Mouse (Mus musculus) neutrophil, adult 5-6 weeks (primary cell): Measurements from ENCODE around the gene Kitl. TPM values are rescaled to one million over a fixed set of nuclear protein-coding genes. Genes with fewer than 3 reads are reported as not detected.

Source experiments
- ATAC-seq: fragments of 151-379, 151-347 bp; 2 replicates; pipeline ENCODE4 v1.8.0; 2017; ENCODE audit warnings: mild to moderate bottlenecking, moderate TSS enrichment; ENCODE audit not compliant: insufficient number of reproducible peaks, poor library complexity, low FRiP score, severe bottlenecking; ENCODE audit errors: extremely low read depth
- total RNA-seq: library from RNA; stranded (forward); fragments of 200-1000 nt; gene quantifications from 2 replicates; pipeline ENCODE4 v1.2.3, GENCODE M21; 2017

Gene Kitl
- total RNA-seq, 1 experiment from 2014 or later: not detected

- ATAC-seq: no peak
Observed at GRCm38 (mm10) chr10:100065529-100066301, 50.3 kb downstream of the Kitl start.

- ATAC-seq: no peak
Observed at GRCm38 (mm10) chr10:100066374-100066773, 50.9 kb downstream of the Kitl start.

- no peak for ATAC-seq
Observed at GRCm38 (mm10) chr10:100072641-100073040, 57.2 kb downstream of the Kitl start.

GRCm38 (mm10) chr10:100073092-100073491, 57.7 kb downstream of the Kitl start:
- ATAC-seq: no peak

DNA sequence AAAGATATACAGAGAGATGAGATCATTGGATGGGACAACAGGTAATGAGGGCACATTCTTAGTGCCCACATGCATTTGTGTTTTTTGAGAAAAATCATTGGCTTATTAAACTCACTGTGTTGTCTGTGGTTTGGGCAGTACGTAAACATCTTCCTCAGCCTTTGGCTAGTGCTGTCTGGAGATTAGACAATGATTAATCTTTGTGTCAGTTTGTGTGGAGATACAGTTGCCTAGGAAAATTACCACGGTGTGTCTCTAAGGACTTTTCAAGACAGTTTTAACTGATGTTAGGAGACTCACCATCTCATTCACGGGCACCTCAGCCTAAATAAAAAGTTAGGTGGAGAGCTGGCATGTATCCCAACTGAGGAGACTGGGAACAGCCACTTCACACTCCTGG, 85.7 kb downstream of the Kitl start:
- no peak for ATAC-seq

GRCm38 (mm10) chr10:100111209-100111608, 95.8 kb downstream of the Kitl start:
- no peak for ATAC-seq

DNA sequence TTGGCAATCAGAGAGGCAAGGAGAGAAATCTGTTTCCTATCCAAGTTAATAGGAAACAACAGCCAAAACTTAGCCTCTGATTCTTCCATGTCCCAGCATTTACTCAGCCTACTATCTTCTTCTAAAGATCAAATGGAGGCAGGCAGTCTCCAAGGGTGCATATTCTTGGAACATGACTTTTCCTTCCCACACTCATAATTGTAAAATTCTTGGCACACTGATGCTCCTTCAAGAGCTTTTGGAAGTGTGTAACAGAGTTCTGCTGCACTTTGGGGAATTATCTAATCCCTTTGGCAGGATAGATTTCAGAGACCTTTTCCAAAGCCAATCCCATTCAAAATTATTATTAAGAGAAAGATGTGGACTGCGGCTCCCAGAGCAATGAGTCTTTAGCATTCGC, 100.1 kb downstream of the Kitl start:
- ATAC-seq: no peak

- no peak for ATAC-seq
Observed at GRCm38 (mm10) chr10:100124452-100124851, 109.0 kb downstream of the Kitl start.

- ATAC-seq: no peak
Observed at GRCm38 (mm10) chr10:100127837-100128743, 112.7 kb downstream of the Kitl start.

DNA sequence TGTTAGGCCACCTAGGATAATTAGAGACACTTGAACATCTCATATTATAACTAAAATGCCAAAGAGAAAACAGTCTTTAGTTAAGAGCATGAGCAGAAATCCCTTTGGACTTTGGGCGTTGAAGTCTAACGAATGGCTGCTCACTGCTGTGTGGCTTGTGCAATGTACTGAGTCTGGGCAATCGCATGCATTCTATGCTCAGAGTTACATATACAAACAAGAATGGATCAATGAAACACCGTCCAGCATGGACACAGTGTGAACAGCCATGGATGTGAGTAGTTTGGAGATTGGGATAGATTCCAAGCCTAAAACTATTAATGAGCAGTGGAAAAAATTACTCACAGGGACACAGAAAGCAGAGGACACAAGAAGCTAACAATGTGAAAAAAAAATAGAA, 116.2 kb downstream of the Kitl start:
- ATAC-seq: no peak

DNA sequence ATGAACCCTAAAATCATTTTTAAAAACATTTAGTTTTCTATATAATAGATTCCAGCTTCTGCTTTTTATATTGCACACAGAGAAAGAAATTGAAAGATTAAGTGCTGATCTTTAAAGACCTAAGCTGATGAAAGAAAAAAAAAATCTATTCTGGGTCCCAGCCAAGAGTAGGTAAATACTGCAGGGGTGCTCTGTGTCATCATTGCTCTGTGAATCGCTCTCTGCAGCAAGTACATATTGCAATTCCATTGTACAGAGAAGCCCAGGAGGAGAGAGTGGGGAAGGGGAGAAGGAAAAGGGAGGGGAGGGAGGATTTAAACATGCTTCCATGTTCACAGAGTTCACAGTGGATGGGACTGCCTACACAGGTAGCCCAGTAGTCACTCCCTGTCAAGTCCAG, 116.9 kb downstream of the Kitl start:
- ATAC-seq: no peak

- no peak for ATAC-seq
Observed at GRCm38 (mm10) chr10:100138552-100138951, 123.1 kb downstream of the Kitl start.

DNA sequence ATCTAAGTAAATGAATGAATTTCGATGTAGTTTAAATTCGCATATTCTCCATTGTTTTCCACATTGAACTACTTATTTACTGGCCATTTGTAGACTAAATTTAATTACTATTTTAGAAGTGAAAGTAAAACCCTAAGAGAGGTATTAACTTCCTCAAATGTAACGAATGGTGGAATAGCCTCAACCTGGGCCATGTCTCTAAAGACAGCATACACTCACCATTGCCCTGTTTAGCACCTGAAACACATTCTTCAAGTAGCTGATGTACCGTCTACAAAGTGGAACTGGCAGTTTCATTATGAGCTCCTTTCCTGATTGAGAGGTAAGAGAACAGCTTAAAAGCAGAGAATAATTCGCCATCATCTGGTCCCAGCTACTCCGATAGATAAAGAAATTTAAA, 132.7 kb downstream of the Kitl start:
- ATAC-seq: no peak
